Mouse (Mus musculus) cerebellum, adult 11-12 months (tissue): ENCODE results near the gene Wdr49.
"Not testable (repeated sequence)": the region's sequence is repeated elsewhere in the genome, so short reads cannot be mapped to it uniquely, and the experiment has no call there.

Experiments used
- DNase-seq: peaks from one replicate; pipeline ENCODE4 v3.0.0; 2022

Wdr49 gene

GRCm38 (mm10) chr3:75299464-75299863 lies 182.5 kb downstream of the Wdr49 start:
- not testable (repeated sequence) for DNase-seq

GRCm38 (mm10) chr3:75297758-75298111 lies 184.2 kb downstream of the Wdr49 start:
- no peak for DNase-seq

GRCm38 (mm10) chr3:75297026-75297757 lies 184.8 kb downstream of the Wdr49 start:
- no peak for DNase-seq

GRCm38 (mm10) chr3:75293243-75293642 lies 188.7 kb downstream of the Wdr49 start:
- no peak for DNase-seq

- no peak for DNase-seq
Measured at GRCm38 (mm10) chr3:75277455-75277854, 204.5 kb downstream of the Wdr49 start.

GRCm38 (mm10) chr3:75276522-75276921 lies 205.4 kb downstream of the Wdr49 start:
- DNase-seq, result no peak

- DNase-seq, result no peak
Measured at GRCm38 (mm10) chr3:75275127-75275526, 206.8 kb downstream of the Wdr49 start.

GRCm38 (mm10) chr3:75269978-75270377 lies 212.0 kb downstream of the Wdr49 start, which contains the start of gene Serpini2:
Gene Serpini2, minus strand, starts transcription at chr3:75270078.
- no peak for DNase-seq

- no peak for DNase-seq
Measured at GRCm38 (mm10) chr3:75259356-75259755, 222.6 kb downstream of the Wdr49 start.
